Mouse (Mus musculus): Measurements from ENCODE around the gene Pex10. TPM values are rescaled to one million over a fixed set of nuclear protein-coding genes. Genes with fewer than 3 reads are reported as not detected.
A peak's percentile ranks its signal among the peaks of the same experiment; 100 is the strongest.

The Pex10 gene
- polyA plus RNA-seq, 1 experiment, result 0.97 TPM

DNA sequence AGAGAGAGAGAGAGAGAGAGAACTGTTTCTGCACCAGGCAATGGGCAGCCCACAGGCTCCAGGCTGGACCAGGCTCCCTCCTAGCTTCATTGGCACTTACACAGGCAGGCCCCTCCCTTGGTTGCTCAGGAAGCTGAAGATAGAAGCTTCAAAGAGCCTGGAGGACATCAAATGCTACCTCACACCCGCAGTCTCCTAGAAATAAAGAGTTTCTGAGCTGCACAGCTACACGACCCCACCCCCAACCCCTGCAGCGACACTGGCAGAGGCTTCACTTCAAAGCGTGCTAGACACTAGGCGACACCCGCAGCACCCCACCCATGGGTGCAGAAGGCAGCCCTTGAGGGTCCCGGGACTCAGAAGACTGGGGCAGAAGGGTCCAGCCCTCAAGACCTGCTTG, 16.7 kb upstream of the Pex10 start:
- no peaks in the 10 kb centered on the region for H3K36me3 ChIP-seq (ENCODE audit: control insufficient read depth)
- H3K4me3 ChIP-seq (replicated peaks), result no peak overlapping the region
- no peaks in the 10 kb centered on the region for H3K9me3 ChIP-seq (ENCODE audit: control insufficient read depth, low read length)
- H3K27me3 ChIP-seq (ENCODE audit: control insufficient read depth), result peaks cover 5% of the 10 kb centered on the region
- no peak for TF ChIP-seq TAL1 (IDR thresholded peaks at IDR 0.05; ENCODE audit: low read length)
- no peaks in the 10 kb centered on the region for H3K4me1 ChIP-seq (ENCODE audit: control insufficient read depth)

- Histone ChIP-seq H3K4me3 (replicated peaks) (no peak within 1 kb of the TSS), H3K9me3 (ENCODE audit: control insufficient read depth, low read length) (no peaks in the 10 kb centered on the region), H3K27me3 (ENCODE audit: control insufficient read depth) (peaks cover 9% of the 10 kb centered on the region), H3K36me3 (ENCODE audit: control insufficient read depth) (no peaks in the 10 kb centered on the region), H3K4me1 (ENCODE audit: control insufficient read depth) (no peaks in the 10 kb centered on the region)
- no peak for TF ChIP-seq GATA1 (IDR thresholded peaks at IDR 0.05; ENCODE audit: low read length)
- TF ChIP-seq TAL1 (IDR thresholded peaks at IDR 0.05; ENCODE audit: low read length), result no peak
Measured at GRCm38 (mm10) chr4:155056724-155057123, 10.1 kb upstream of the Pex10 start, which contains the start of gene Plch2. Gene Plch2, minus strand, starts transcription at chr4:155056784.

DNA sequence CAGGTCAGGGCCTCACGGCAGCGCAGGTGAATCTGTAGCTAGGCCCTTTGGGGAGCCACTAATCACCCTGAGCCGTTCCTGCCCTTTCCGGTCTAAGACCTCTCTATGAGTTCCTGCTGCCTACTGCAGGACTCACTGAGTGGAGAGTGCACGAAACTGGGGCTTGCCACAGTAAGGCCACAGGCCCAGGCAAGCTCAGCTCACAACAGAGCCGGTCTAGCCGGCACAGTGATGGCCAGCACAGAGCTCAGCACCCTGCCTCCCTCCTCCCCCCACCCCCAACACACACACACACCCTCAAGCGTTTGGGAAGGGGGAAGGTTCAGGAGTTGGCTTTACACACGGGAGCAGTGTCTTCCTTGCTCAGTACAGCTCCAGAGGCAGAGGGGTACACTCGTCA, 8.5 kb upstream of the Pex10 start:
- TF ChIP-seq GATA1 (IDR thresholded peaks at IDR 0.05; ENCODE audit: low read length), result no peak
- TF ChIP-seq TAL1 (IDR thresholded peaks at IDR 0.05; ENCODE audit: low read length), result no peak
- H3K36me3 ChIP-seq (ENCODE audit: control insufficient read depth), result no peaks in the 10 kb centered on the region
- H3K4me3 ChIP-seq (replicated peaks), result no peak overlapping the region
- peaks cover 12% of the 10 kb centered on the region for H3K27me3 ChIP-seq (ENCODE audit: control insufficient read depth)
- H3K4me1 ChIP-seq (ENCODE audit: control insufficient read depth), result no peaks in the 10 kb centered on the region
- H3K9me3 ChIP-seq (ENCODE audit: control insufficient read depth, low read length), result no peaks in the 10 kb centered on the region

DNA sequence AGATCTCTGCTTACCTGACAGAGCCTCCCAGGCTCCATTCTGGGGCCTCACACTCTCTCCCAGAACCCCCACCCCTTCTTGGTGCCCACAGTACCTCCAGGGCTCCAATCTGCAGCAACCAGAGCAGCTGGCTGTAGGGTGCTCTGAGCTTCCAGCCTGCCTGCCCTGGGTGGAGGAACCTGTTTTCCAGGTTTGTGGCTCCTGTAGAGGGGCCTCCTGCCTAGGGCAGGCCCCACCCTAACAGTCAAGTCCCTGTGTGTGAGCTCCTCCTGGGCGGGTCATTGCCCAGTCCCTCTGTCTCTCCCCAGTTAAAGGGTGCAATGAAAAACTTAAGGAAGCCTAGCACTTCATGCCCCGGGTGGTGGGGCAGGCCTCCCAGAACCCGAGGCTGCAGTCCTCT, 2.9 kb upstream of the Pex10 start:
- no peak overlapping the region for H3K4me3 ChIP-seq (replicated peaks)
- peaks cover 12% of the 10 kb centered on the region for H3K27me3 ChIP-seq (ENCODE audit: control insufficient read depth)
- no peaks in the 10 kb centered on the region for H3K9me3 ChIP-seq (ENCODE audit: control insufficient read depth, low read length)
- peaks cover 38% of the 10 kb centered on the region for H3K4me1 ChIP-seq (ENCODE audit: control insufficient read depth)
- peaks cover 11% of the 10 kb centered on the region for H3K36me3 ChIP-seq (ENCODE audit: control insufficient read depth)
- no peak for TF ChIP-seq TAL1 (IDR thresholded peaks at IDR 0.05; ENCODE audit: low read length)
- no peak for TF ChIP-seq GATA1 (IDR thresholded peaks at IDR 0.05; ENCODE audit: low read length)

DNA sequence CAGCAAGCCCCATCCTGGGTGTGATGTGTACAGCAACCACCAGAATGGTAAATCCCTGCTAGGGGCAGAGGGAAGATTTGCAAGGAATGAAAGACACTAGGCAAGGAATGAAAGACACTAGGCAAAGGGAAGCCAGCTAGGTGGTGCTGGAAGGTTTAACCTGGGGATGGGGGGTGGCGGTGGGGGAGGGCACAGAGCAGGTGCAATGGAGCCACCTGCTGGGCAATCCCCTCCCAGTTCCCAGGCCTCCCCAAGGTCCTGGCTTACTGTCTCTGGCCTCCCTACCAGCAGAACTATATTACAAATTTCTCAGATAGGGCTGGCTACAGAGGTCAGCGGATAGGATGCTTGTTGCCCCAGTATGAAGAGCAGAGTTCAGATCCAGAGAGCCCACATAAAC, 2.3 kb upstream of the Pex10 start:
- peaks cover 17% of the 10 kb centered on the region for H3K36me3 ChIP-seq (ENCODE audit: control insufficient read depth)
- no peaks in the 10 kb centered on the region for H3K9me3 ChIP-seq (ENCODE audit: control insufficient read depth, low read length)
- TF ChIP-seq GATA1 (IDR thresholded peaks at IDR 0.05; ENCODE audit: low read length) (no peak), TAL1 (IDR thresholded peaks at IDR 0.05; ENCODE audit: low read length) (no peak)
- H3K27me3 ChIP-seq (ENCODE audit: control insufficient read depth), result peaks cover 12% of the 10 kb centered on the region
- no peak overlapping the region for H3K4me3 ChIP-seq (replicated peaks)
- peaks cover 41% of the 10 kb centered on the region for H3K4me1 ChIP-seq (ENCODE audit: control insufficient read depth)

GRCm38 (mm10) chr4:155065970-155066833, 614 bp upstream of the Pex10 start:
- peak overlapping the region; percentile 69 for H3K4me3 ChIP-seq (replicated peaks)
- H3K36me3 ChIP-seq (ENCODE audit: control insufficient read depth), result peaks cover 34% of the 10 kb centered on the region
- no peak for TF ChIP-seq TAL1 (IDR thresholded peaks at IDR 0.05; ENCODE audit: low read length)
- no peak for TF ChIP-seq GATA1 (IDR thresholded peaks at IDR 0.05; ENCODE audit: low read length)
- H3K27me3 ChIP-seq (ENCODE audit: control insufficient read depth), result peaks cover 8% of the 10 kb centered on the region
- peaks cover 46% of the 10 kb centered on the region for H3K4me1 ChIP-seq (ENCODE audit: control insufficient read depth)
- no peaks in the 10 kb centered on the region for H3K9me3 ChIP-seq (ENCODE audit: control insufficient read depth, low read length)

DNA sequence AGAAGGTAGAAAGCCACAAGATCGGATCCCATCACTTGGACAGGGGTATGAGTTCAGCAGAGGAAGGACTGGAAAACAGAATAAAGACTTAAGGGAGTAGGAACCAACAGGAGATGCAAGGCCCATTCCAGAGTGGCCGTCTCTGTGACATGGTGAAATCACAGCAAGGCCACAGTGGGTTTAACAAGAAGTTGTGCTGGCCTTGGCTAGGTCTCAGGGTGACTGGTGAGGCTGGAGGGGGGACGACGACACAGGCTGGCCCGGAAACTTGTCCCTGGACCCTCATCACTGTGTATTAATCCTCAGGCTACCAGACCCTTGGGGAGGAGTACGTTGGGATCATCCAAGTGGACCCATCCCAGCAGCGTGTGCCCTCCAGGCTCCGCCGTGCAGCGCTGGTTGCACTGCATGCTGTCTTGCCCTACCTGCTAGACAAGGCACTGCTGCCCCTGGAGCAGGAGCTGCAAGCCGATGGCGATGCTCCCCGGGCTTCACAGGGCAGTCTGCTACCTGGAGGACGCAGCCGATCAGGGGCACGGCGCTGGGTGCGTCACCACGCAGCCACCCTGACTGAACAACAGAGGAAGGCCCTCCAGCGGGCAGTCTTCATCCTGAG, 1.6 kb downstream of the Pex10 start:
- no peak for TF ChIP-seq GATA1 (IDR thresholded peaks at IDR 0.05; ENCODE audit: low read length)
- no peak for TF ChIP-seq TAL1 (IDR thresholded peaks at IDR 0.05; ENCODE audit: low read length)
- Histone ChIP-seq H3K36me3 (ENCODE audit: control insufficient read depth) (peaks cover 57% of the 10 kb centered on the region), H3K9me3 (ENCODE audit: control insufficient read depth, low read length) (no peaks in the 10 kb centered on the region), H3K4me1 (ENCODE audit: control insufficient read depth) (peaks cover 46% of the 10 kb centered on the region), H3K27me3 (ENCODE audit: control insufficient read depth) (no peaks in the 10 kb centered on the region), H3K4me3 (replicated peaks) (no peak overlapping the region)

DNA sequence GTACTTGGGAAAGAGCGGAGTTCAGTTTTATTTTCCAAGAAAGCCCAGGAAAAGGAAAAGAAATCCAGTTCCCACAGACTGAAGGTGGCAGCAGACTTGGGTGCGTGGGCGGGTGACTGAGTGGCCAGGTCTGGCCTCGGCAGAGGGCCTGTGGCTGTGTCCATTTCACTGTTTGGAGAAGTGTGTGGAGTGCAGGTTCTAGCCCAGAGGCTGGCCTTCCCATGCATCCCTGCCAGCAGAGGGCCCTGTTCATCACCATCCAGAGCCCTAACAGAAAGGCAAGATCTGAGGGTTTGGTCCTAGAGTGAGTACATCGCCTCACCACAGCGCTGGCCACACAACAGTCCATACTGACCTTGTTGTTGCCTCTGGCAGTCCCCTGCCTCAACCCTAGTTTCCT, 2.4 kb downstream of the Pex10 start:
- no peak for TF ChIP-seq TAL1 (IDR thresholded peaks at IDR 0.05; ENCODE audit: low read length)
- TF ChIP-seq GATA1 (IDR thresholded peaks at IDR 0.05; ENCODE audit: low read length), result no peak
- Histone ChIP-seq H3K9me3 (ENCODE audit: control insufficient read depth, low read length) (no peaks in the 10 kb centered on the region), H3K27me3 (ENCODE audit: control insufficient read depth) (no peaks in the 10 kb centered on the region), H3K4me1 (ENCODE audit: control insufficient read depth) (peaks cover 40% of the 10 kb centered on the region), H3K4me3 (replicated peaks) (no peak overlapping the region), H3K36me3 (ENCODE audit: control insufficient read depth) (peaks cover 64% of the 10 kb centered on the region)

DNA sequence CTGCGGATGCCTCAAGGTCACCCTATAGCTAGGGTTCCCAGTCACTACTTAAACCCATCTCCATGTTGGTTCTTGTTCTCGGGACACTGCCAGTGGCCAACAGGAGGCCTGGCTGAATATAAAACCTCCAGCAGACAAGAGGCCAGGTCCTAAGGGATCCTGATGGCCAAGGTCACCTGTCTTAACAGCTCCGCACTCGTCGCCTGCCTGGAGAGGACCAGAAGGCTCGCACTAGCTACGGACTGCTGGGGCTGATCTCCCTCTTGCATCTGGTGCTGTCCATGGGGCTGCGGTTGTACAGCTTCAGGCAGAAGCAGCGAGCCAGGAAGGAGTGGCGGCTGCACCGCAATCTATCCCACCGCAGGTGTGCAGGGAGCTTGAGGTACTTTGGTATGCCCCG, 3.4 kb downstream of the Pex10 start:
- no peak overlapping the region for H3K4me3 ChIP-seq (replicated peaks)
- TF ChIP-seq TAL1 (IDR thresholded peaks at IDR 0.05; ENCODE audit: low read length) (no peak), GATA1 (IDR thresholded peaks at IDR 0.05; ENCODE audit: low read length) (no peak)
- H3K27me3 ChIP-seq (ENCODE audit: control insufficient read depth), result no peaks in the 10 kb centered on the region
- H3K4me1 ChIP-seq (ENCODE audit: control insufficient read depth), result peaks cover 41% of the 10 kb centered on the region
- peaks cover 74% of the 10 kb centered on the region for H3K36me3 ChIP-seq (ENCODE audit: control insufficient read depth)
- no peaks in the 10 kb centered on the region for H3K9me3 ChIP-seq (ENCODE audit: control insufficient read depth, low read length)

All from erythroblast, embryonic 14.5 days (primary cell).